Mouse (Mus musculus): ENCODE data around the gene Olfr1426.
"Not testable (repeated sequence)": the region's sequence is repeated elsewhere in the genome, so short reads cannot be mapped to it uniquely, and the experiment has no call there.

The Olfr1426 gene

DNA sequence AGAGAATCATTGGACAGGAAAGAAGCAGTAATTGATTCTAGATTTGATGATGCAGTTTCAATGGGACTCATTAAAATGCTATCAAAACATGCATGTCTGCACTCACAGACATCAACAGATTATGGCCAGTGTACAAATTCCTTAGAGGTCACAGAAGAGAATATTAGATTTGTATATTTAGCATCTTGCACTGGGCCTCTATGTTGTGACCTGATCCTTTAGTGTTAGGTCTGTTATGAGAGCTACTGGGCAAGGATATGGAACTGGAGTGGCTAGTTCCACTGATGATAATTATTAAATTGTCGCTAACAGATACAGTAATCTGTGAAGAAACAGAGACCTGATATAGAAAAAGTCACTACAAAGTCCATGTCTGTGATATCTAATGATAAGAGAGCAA is at the start of gene Olfr1426:
Gene Olfr1426, minus strand, starts transcription at position 101 of the 400 bp plus-strand sequence.
- DNase-seq = no peak

DNA sequence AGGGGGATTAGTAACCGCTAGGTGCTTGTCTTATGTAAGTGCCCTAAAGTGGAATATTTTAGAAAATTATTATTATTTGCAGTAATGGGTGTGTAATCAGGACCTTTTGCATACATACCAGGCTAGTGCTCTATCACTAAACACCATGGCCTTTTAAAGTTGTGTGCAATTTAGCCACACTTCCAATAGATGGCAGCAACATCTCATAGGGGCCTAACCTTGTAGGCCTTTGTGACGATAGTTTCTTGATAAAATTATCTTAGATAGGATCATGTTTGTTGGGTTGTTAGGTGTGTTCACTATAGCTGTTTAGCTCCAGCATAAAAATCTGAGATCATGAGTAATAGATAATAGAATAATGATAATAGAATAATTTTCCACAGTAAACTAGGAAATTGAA is 42.5 kb upstream of the Olfr1426 start:
- peak; percentile 37 for DNase-seq

DNA sequence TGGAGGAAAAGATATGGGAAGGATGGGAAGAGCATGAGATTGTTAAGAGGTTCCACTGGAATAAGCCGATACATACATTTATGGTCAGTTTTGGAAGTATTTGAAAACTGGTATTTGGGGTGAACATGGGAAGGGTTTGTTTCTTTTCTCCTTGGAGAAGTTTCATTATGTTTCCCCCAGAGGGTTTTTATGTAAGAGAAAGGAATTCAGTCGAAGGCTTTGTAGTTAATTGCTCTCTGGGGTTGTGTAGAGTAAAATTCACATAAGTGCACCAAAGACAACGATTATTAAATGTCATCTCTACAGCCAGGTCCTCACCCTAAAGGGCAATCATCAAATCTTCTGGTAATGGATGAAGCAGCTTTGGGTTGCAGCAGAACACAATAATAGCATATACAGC is 31.3 kb upstream of the Olfr1426 start, which contains the start of gene Olfr76:
Gene Olfr76, minus strand, starts transcription at position 101 of the 400 bp plus-strand sequence.
- DNase-seq = no peak

DNA sequence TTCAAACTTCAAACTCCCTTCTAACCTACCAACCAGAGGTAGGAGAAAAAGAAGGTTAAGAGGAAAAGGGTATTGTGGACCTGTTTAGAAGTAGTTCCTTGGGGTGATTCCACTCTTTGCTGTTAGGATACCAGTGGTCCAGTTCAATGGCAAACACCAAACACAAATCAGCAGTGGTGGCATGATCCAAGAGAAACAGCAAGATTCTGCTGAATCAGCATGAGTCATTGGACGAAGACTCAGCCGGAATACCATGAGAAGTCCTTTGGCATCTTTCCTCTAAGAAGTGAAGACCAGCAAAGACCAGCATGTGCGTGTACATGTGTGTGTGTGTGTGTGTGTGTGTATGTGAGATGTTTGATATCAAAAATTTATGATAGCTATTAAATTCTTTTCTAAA is 24.7 kb upstream of the Olfr1426 start:
- no peak for DNase-seq

DNA sequence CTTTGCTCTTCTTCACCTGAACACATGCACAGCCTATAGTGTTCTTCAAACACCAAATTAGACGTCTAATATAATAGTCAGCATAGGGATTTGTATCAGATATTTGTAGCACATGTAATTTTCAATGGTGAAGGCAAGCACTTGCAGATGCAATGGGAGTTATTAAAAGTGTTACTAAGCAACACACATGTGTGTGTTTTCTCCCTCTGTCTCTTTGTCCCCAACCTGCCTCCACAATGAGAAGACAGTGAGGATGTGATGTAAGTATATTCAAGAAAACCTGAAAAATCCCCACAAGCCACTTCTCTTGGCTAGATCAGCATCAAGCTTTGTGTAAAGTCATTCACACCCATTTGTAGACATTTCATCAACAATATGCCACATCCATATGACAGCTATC is 24.0 kb upstream of the Olfr1426 start, which contains the start of gene Olfr1428:
Gene Olfr1428, minus strand, starts transcription at position 101 of the 400 bp plus-strand sequence.
- DNase-seq = no peak

DNA sequence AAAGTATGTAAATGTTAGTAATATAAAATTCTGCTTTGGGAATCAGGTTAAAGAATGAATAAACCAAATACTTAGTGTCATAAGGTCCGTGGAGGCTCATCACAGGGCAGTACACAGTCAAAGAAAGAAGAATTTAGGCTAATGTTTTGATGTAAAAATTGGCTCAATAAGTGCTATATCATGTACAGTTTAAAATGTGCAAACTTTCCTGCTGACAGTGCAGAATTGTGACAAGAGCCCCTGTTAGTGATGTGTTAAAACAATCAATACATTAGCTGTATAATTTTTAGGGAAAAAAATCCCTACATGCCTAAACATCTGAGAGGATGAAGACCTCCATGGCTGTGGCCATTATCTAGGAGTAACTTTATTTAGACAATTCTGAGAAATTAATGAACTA is 22.0 kb upstream of the Olfr1426 start:
- no peak for DNase-seq

DNA sequence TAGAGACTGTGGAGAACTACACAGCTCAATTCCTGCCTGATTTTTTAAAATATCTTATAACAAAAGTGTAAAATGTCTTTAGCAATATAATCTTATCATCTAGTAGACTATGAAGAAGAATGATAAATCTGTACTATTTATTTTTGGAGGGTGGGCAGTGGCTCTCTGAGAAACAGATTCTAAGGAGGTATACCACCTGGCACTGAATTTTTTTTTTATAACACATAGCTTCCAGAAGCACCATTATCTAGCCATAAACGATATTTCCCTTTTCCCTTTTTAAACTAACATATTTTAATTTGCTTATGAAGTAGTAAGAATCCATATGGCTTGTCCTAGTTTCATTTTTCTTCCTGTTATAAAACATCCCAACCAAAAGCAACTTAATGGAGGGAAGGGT is 12.7 kb upstream of the Olfr1426 start:
- no peak for DNase-seq

DNA sequence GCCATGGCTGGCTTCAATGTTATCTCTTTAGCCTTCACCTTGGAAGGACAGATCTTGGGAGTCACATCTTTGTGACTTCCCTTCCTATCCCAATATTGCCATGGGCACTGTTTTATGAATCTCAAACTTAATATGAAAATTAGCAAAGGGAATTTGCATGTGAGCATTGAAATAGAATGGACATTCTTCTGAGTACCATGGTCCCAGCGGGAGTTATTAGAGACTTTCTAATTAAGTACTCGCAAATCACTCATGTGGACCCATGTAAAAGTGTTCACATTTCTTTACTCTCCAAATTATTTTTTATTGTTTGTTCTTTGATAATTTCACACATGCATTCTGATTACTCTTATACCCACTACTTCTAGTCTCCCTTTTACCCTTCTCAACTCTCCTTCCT is 11.4 kb upstream of the Olfr1426 start, which contains the start of gene Olfr1427:
Gene Olfr1427, minus strand, starts transcription at position 101 of the 400 bp plus-strand sequence.
- no peak for DNase-seq

DNA sequence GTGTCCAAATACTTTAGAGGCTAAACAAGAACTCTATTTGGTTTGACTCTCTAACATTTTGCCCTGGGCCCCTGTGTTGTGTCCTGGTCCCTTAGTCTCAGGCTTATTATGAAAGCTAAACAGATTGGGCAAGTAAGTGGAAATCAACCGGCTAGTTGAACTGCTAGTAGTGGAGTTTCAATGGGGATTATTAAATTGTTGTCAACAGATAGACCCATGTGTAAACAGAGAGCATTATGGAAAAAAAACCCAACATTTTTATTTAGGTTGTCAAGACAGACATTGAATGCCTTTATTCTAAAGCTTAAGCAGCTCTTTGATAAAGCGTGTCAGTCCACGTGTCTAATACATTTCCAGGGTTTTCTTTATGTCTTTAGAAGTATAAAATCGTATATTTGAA is 14.2 kb downstream of the Olfr1426 start, which contains the start of gene Olfr1425:
Gene Olfr1425, minus strand, starts transcription at position 101 of the 400 bp plus-strand sequence.
- DNase-seq = not testable (repeated sequence)

DNA sequence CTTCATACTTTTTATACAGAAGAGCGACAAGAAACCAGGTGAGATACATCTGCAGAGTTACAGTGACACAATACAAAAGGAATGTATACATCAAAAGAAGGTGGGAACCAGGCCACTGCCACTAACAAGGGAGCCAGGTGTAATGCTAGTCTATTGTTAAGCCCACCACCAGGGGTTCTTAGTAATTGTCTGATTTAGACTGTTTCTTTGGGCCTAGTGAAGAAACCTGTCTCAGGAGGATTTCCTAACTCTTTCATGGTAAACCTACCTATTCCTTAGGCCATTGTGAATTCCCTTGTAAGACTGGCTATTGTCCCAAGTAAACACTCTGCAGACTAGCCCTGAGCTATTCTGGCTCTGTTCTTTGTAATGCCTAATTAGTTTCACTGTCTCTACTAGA is 22.3 kb downstream of the Olfr1426 start:
- DNase-seq = not testable (repeated sequence)

DNA sequence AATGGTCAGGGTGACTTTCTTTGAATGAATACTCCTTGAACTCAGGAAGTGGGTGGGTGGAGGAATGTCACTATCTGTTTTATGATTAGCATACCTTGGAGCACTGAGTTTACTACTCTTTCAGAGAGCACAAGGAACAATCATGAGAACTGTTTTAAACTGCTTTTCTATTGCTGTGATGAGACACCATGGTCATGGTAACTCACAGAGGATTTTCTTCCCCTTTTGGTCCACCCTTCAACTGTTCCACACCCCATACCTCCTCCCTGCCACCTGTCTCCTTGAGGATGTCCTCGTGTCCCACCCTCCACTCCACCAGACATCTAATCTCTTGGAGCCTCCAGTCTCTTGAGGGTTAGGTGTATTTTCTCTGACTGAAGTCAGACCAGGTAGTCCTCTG is 24.0 kb downstream of the Olfr1426 start:
- DNase-seq = not testable (repeated sequence)

DNA sequence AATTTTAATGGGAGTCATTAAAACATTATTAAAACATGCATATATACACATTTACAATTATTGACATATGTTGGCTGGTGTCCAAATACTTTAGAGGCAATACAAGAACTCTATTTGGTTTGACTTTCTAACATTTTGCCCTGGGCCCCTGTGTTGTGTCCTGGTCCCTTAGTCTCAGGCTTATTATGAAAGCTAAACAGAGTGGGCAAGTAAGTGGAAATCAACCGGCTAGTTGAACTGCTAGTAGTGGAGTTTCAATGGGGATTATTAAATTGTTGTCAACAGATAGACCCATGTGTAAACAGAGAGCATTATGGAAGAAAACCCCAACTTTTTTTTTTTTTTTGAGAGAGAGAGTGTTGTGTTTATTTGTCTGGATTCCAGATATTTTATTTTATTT is 29.2 kb downstream of the Olfr1426 start, which contains the start of gene Olfr1424:
Gene Olfr1424, minus strand, starts transcription at position 101 of the 400 bp plus-strand sequence.
- DNase-seq = not testable (repeated sequence)

DNA sequence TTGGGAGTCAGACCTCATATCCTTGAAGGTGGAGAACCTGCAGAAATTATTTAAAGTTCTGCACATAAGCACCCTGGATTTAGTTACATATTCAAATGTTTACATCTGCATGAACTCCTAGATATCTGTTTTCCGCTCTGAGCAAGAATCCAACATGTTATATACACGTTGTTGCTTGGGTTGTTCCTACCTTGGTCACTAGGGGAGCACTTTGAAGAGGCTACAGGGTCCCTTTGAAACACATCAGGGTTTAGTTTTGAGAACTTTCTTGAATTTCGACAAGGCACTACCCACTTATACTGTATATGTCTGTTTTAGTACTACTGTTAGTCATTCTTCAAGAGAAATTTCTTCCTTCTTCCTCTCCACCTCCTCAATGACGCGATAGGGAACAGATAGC is 48.6 kb downstream of the Olfr1426 start:
- DNase-seq = no peak

DNA sequence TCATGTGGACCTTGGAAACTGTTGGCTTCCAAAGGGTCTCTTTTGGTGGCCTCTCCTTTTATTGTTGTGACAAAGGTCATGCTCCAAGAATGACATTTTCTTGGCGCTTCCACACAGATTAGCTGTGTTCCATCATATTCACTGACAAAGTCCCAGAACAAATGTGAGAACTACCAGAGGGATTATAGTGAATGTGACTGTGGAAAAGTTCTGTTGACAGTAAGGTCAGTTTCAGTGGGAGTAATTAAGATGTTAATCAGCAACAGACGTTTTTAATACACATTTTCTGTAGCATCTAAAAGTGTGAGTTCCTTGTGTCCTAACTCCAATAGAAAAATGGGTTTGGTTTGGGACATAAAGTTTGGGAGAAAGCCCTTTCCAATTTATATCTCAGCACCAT is 50.6 kb downstream of the Olfr1426 start, which contains the start of gene Olfr1423:
Gene Olfr1423, minus strand, starts transcription at position 101 of the 400 bp plus-strand sequence.
- DNase-seq = no peak

DNA sequence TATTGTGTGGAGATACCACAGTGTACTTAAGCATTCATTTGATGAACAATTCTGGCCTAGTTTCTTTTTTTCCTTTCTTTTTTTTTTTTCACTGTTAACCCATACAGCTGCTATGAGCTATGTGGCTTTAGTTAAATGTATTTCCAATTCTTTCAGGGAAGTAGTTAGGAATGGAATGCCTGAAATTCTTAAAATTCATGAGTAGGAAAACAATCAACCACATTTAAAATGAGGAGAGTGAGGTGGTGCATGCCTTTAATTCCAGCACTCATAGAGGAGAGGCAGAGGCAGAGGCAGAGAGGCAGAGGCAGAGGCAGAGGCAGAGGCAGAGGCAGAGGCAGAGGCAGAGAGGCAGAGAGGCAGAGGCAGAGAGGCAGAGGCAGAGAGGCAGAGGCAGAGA is 54.1 kb downstream of the Olfr1426 start:
- no peak for DNase-seq

All from kidney, adult 9 months (tissue).